Mouse (Mus musculus) monocyte, adult 2 months (primary cell): ENCODE measurements around the gene Cyp26a1.

Experiments used
- DNase-seq, 2 experiments: peaks; one replicate each; pipeline ENCODE4 v3.0.0; 2022; ENCODE audit warnings: low spot score in 2 of 2, low read depth in 1 of 2

Gene Cyp26a1

GRCm38 (mm10) chr19:37698273-37699160 lies 919 bp downstream of the Cyp26a1 start:
- no peak for DNase-seq

DNA sequence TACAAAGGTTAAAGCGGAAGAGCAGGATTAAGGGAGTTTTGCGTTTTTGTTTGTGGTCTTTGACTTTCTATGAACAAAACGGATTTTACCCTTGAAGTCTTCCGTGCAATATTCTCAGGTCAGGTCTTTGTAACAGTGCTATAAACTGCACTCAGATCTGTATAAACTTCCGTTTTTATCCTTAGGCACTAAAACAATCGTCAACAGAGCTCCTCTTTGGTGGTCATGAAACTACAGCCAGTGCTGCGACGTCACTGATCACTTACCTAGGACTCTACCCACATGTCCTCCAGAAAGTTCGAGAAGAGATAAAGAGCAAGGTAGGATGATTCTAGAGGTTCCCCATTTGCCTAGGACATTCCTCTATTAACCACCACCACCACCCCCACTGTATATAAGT lies 2.1 kb downstream of the Cyp26a1 start:
- no peak for DNase-seq

DNA sequence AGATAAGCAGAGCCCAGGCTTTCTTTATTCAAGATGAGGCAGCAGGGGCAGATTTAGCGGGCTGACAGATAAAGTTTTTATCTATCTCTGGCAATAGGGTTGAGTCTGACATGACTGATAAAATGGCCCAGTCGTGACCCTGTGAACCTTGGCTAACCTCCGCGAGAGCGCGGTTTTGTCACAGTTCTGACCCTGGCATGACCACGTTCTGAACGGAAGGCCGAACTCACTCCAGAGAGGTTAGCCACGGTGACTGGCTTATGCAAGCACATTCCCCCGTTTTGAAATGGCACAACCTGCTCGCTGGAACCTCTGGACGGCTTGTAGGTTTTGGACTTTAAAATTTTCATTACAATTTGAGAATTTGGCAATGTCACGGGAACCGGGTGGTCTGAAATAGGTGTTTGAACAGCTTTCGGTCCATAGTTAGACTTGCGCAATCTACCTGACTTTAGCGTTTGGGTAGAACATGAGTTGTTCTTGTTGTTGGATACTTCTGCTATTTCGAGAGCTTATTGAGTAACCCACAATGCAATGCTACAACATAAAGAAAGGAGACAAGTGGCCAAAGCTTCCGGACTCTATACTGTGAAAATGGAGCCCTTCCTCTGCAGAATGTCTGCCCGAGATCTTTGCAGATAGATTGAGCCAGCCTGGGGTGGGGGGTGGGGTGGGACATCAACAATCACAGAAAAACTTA lies 4.9 kb downstream of the Cyp26a1 start:
- DNase-seq: peak; percentile 24 to 27

GRCm38 (mm10) chr19:37703902-37704509 lies 6.4 kb downstream of the Cyp26a1 start:
- peak in 1 of 2 experiments; percentile 37 for DNase-seq

DNA sequence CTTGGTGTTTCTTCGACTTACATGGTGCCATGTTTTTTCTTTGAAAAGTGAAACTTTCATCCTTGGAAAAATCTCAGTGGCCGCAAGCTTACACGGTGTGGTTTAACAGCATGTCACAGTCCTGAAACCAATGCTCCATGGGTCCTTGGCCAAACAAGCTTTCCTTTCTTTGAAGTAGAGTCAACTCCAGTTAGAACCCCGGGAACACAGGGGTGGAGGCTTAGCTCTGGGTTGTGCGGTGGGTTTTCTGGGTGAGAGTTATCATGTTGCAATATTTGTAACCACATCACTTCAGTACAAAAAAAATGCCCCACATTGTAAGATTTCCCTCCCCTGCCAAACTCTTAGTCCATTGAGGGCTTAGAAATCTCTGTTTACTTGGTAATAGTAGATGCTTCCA lies 8.1 kb downstream of the Cyp26a1 start:
- no peak for DNase-seq

- DNase-seq: no peak
These were observed 17.1 kb downstream of the Cyp26a1 start for GRCm38 (mm10) chr19:37714681-37715080.

- no peak for DNase-seq
These were observed 18.4 kb downstream of the Cyp26a1 start for GRCm38 (mm10) chr19:37715980-37716379.

- DNase-seq: no peak
These were observed 19.1 kb downstream of the Cyp26a1 start for GRCm38 (mm10) chr19:37716524-37717175.

- no peak for DNase-seq
These were observed 21.6 kb downstream of the Cyp26a1 start for GRCm38 (mm10) chr19:37719166-37719565.

GRCm38 (mm10) chr19:37724591-37724990 lies 27.0 kb downstream of the Cyp26a1 start:
- DNase-seq: no peak

DNA sequence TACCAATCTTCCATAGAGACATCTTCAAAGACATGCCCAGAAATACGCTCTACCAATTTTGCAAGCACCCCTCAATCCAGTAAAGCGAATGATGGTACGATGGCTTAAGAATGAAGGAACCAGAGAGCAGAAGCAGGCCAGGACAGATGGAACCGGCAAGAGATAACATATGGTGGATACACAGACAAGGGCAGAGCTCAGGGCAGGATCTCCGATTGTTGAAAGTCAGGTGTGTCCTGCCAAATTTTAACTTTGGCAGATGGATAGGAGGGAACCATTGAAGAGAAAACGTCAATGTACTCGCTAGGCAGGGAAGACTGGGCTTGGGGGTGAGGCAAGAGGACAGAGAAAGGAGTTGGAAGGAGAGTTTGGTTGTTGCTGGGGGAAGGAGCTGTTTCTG lies 29.0 kb downstream of the Cyp26a1 start:
- no peak for DNase-seq

DNA sequence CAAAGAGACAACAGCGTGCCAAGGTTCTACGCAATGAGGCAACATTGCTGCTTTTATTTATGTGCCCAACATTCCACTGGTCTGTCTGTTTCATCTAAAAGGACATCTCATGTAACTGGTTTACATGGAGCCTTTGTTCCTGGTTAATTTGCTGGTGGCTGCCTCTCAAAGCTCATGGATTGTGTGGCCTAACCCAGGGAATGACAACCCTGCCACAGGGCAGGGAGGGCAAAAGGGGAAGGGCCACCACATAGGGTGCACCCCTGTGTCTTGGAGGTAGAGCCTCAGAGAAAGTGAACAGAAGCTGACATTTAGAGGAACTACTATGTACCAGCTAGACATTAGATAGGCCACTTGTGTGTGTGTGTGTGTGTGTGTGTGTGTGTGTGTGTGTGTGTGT lies 29.8 kb downstream of the Cyp26a1 start:
- no peak for DNase-seq

DNA sequence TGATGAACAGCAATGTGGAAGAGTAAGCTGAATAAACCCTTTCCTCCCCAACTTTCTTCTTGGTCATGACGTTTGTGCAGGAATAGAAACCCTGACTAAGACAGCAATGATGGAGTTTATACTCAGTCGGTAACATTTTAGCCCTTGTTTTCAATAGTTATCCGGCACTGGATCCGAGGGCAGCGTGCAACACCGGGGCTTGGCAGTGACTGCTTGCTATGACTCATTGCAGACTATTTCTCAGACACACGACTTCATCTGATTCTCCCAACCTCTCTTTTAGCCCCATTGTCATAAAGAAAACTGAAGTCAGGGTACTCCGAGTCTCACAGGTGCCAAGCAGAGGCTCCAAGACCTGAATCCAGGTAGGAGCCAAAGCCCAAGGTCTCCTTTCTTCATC lies 37.8 kb downstream of the Cyp26a1 start:
- DNase-seq: no peak

DNA sequence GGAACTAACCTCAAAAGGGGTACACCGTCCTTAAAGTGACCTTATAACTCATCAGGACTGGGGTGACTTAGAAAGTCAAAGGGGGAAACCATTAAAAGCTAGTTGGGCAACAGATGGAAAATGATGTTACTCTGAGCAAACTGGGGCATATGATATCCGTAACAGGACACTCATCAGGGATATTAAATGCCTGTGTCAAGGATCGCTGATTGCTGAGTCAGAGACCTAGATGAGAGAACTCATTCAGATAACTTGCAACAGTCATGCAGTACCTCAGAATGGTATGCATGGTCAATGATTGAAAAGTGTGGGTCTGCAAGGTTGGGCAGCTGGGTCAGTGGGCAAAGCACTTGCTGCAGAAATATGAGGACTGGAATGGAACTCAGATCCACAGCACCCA lies 41.0 kb downstream of the Cyp26a1 start:
- DNase-seq: no peak

DNA sequence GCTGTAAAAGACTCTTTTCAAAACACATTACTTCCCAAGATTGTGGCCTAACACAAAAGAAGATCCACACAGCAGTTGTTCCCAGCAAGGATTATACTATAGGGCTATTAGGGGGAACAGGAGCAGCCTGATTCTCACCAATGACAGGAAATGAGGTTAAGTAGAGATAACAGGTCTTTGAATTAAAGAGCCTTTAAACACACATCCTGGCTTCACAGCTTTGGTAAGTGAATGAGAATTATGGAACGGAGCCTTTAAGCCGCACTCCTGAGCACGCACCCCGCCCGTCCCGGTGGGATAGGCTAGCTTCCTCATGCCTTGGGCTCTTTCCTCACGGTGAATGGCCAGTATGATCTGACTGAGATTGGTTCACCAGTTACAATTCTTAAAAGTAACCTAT lies 42.4 kb downstream of the Cyp26a1 start:
- no peak for DNase-seq
